Mouse (Mus musculus): ENCODE results near the gene Ubr4.

DNA sequence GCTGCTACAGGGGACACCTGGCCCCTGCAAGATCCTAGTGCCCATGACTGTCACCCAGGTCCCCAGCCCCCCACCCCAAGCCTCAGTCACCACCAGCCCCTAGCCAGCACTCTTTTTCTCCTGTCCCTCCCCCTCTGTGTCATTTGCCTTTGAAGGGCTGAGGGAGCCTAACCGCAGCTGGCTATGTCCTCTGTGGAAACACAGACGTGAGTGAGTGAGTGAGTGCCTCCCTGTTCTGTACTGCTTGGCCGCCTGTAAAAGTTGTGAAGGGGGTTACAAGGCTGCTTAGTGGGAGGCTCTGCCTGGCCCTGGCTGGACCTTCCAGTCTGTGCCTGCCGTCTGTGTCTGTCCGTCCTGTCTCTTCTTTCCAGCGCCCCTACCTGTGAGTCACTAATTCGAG is 183.3 kb downstream of the Ubr4 start:
- TF ChIP-seq POLR2A (IDR thresholded peaks at IDR 0.05; ENCODE audit: borderline replicate concordance, control insufficient read depth, low read depth, low read length), result no peak
- no peak for TF ChIP-seq CTCF (IDR thresholded peaks at IDR 0.05; ENCODE audit: control insufficient read depth, insufficient read depth, low read length)

Data from bone marrow, adult 2 months (tissue).